Mouse (Mus musculus) layer of hippocampus, adult 18-20 months (tissue): ENCODE measurements around the gene P2rx7. TPM values are rescaled to one million over a fixed set of nuclear protein-coding genes. Genes with fewer than 3 reads are reported as not detected.
A peak's percentile ranks its signal among the peaks of the same experiment; 100 is the strongest.

Experiments
- DNase-seq, 2 experiments: peaks; one replicate each; pipeline ENCODE4 v3.0.0; 2022; ENCODE audit warnings: low spot score in 2 of 2
- long read RNA-seq: library from polyadenylated mRNA; stranded (forward); transcript quantifications from one replicate; pipeline ENCODE4 v2.0.0, GENCODE M21; 2021
- total RNA-seq, 2 experiments: library from RNA; stranded (reverse); gene quantifications; 2 replicates each; pipeline ENCODE4 v1.2.3; 2021

Gene P2rx7
- total RNA-seq, result 1 to 10 TPM; 7.2 to 9.9 TPM
- long read RNA-seq, full-length matches to known transcripts, result 4 of 4 reads
- long read RNA-seq, partial matches to known transcripts, result 0 of 4 reads
- long read RNA-seq, other reads (novel, unspliced or antisense), result 0 of 4 reads

DNA sequence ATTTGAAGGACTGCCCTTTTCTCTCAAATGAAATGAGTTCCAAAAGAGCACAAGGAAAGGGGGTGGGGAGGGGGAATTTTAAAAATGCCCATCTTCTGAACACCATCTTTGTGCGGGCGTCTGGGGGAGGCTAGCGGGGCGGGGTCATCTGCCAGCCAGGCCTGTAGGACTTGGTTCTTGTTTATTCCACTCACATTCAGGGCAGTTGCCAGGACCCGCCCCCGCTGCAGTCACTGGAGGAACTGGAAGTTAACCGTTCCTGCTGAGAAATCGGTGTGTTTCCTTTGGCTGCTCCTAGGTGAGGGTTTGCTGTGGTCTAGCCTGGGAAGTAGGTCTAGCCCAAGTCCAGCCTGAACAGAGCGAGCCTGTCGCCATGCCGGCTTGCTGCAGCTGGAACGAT is at the start of gene P2rx7:
P2rx7 (plus strand) TSS at position 211 of the 400 bp plus-strand sequence.
- DNase-seq, result peak; percentile 44 to 63

DNA sequence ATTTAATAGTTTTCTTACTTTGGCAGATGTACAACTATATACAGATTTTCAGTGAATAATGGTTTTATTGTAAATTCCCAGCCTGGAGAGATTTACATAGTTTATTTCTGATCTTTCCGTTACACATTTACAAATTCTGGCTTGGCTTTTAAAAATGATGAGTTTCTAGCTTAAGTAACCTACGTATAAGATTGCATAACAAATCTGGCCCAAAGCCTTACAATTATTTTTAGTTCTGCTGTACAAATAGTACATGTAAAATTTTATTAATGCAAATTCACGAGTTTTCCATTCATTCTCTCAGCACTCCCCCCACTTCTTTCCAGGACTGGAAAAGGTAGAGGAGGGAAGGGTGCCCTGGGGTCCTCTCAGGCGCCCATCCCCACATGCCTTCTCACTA is 48.2 kb upstream of the P2rx7 start:
- peak in 1 of 2 experiments; percentile 64 for DNase-seq

DNA sequence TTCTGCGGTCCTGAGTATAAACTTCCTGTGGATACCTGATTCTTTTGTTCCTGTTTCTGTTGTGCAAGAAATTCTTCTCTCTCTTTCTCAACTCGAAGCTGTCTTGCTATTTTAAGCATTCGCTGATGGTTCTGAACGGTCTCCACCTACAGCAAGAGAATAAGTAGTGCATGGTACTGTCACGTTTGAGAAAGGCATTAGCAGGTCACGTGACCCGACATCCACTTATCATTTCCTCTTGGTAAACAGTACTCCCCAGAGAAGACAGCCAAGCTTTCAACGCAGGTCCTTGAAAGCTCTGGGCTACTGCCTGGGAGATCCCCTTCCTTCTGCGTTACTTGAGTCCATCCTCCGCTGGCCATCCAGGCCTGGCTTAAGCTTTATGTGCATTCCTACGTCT is 41.5 kb upstream of the P2rx7 start:
- no peak for DNase-seq

DNA sequence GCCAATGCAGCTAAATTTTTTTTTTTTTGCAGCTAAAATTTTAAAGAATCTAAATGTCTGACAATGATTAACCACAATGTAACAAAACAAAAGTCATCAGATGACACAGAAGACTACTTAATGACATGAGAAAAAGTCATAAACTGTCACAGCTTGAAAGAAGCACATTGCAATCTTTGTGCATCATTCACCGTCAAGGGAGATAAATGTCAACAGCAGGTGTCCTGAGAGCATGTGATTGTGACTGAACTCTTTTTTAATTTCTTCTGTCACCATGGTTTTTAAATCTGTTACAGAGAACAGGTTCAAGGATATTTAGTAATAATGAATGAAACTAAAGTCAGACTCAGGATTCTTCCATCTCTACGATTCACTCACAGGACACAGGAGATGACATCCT is 38.8 kb upstream of the P2rx7 start:
- no peak for DNase-seq

DNA sequence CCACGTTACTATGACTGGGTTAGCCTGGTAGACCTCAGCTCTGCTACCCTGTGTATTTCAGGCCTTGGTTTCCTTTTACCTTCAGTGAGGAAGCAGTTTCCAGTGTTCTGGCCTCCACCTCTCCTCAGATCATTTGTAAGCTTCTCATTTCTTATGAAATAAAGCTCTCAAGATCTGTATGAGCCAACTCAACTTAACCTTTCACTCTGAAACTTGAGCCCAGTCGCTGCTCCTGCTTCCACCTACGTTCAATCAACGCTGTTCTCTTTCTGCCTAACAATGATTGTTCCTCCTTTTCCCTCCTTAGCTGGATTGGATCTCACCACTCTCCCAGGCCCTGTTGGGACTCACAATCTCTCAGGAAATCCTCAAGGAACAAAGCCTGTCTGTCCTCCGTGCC is 32.1 kb upstream of the P2rx7 start:
- no peak for DNase-seq

DNA sequence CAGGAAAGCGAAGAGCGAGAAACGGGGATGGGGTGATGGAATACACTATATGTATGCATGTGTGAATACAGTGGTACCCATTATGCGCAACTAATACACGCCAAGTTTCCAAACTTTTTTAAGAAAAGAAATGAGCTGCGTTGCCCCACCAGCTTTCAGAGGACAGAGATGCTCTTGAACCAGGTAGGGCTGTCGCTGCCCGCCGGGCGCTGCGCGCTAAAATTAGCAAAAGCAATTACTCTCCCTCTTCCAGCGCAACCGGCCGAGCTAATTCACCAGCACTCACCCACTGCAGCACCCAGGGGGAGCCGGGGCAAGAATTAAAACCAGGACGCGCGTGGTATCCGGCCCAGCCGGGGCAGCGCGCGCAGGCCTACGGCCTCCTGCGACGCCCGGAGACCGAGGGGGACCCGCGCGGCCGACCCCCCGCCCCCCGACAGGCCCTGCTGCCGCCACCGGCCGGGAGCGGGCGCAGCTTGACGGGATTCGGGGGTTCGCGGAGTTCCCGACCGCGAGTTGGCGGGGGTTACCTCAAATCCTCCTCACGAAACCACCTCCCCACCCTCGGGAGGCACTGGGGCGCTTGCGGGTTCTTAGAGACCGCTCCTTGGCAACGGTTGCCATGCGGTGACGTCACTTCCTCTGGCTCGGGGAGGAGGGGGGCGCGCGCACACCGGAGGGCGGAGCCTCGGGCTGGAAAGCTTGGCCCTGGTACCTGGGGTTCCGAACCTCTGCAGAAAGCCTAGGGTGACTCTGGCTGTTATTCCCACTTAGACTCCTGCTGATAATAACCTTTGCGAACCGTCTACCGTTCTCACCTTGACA is 29.6 kb upstream of the P2rx7 start, which contains the start of gene Ift81:
Ift81 (minus strand) TSS at position 611 of the 825 bp plus-strand sequence.
- DNase-seq, result peak; percentile 93 to 98

DNA sequence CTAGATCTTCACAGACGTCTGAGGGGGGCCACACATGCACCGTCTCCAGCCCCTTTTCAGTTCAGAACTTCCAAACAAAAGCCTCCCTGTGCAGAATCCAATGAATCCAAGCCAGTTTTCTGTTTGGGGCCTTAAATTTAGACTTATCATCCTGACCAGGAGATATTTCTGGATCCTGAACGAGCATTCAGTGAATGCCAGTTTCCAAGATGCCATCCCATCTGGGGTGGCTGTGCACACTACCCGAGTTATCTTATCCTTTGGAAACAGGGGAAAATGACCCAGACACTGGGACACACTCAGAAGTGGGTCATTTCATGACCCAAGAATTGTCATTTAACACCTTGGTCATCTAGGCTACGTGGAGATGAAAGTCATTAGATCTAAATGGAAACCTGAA is 26.0 kb upstream of the P2rx7 start:
- peak in 1 of 2 experiments; percentile 39 for DNase-seq

DNA sequence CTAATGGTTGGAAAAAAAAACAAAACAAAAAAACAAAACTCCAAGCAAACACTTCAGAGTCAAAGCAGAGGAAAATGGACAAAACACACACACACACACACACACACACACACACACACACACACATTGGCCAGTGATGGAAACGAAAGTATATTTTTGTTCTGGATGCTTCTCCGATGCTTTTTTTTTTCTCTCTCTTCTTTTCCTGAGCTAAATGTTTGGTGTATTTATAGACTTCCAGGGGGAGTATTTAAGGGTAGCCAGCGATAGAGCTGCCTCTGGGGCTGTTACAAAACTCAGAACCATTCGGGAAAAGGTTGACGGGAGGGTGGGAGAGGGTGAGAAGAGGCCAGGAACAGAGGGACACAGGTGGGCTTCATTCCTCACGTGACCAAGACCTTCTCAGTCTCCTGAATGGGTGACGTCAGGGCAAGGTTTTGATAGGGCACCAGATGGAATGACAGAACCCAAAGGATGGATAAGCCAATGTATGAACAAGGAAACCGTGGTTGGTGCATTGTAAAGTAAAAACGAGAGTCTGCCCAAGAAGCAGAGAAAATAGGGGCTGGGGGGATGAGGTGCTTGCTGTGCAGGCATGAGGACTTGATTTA is 23.9 kb upstream of the P2rx7 start:
- no peak for DNase-seq

DNA sequence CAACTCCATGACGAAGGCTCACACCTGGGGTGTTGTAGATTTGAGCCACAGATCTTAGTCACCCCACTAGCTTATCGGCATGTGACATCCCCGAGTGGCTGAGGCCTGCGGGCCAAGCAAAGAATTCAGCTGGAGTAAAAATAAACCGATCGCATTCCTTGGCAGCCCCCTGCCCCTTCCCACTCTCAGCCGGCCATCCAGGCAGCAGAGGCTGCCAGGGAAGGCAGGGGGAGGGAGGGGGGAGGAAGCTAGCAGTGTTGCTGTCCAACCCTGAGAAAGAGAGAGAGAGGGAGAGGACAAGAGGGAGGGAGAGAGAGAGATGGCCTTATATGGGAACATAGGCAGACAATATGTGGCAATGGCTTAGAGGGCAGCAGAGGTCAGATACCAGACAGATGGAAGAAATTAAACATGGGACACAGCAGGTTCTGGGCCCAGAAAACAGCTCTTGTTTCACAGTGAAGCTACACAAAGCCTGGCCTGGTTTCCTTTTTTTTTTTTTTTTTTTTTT is 22.3 kb upstream of the P2rx7 start:
- DNase-seq, result no peak

DNA sequence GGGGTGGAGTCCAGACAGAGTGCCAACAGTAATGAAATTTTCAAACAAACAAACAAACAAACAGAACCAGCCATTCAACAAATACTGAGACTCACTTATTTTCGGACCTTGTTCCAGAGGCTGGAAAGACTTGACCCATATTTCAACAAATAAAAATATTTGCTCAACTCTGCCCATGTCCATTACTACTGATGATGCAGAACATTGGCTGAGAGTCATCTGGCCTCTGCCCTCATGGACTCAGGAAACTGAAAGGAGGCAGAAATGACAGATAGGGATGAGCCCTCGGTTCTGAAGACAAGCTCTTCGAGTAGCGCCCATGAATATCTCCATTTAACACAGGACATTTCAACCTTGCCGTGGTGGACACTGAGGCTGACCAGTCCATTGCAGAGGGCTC is 21.2 kb upstream of the P2rx7 start:
- DNase-seq, result no peak

DNA sequence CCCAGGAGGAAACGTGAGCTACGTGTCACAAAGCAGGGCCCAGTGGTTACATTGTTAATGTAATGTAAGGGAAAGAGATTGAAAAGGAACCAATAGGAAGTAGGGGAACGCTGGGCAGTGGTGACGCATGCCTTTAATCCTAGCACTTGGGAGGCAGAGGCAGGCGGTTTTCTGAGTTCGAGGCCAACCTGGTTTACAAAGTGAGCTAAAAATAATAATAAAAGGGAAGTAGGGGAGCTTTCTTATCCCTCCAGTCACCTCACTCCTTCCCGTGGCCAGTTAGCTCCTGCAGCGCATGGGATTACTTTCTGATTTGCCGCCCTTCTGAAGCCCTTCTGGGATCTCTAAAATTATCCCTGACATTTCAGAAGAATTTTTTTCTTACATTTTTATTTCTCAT is 19.9 kb upstream of the P2rx7 start:
- DNase-seq, result no peak

DNA sequence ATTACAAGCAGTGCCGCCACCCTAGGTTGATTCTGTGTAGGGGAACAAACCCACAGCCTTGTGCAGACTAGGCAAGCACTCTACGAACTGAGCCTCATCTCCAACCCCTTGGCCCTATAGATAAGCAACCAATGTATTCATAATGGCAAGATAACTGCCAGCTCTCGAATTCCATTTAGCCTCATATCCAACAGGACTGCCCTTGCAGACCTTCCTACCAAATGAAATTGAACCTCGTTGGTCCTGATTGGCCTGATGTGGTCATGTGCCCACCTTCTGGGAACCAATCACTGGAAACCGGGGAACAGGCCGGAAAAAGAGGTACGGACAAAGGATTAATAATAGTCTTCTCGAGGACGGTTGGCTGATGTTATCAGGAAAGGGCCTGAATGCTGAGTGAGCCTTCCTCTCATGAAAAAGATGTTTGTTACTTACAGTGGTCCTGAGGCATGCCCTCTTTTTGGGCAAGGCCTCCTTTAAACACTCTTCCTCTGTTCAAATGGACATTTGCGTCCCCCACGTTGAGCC is 18.7 kb upstream of the P2rx7 start:
- DNase-seq, result no peak

DNA sequence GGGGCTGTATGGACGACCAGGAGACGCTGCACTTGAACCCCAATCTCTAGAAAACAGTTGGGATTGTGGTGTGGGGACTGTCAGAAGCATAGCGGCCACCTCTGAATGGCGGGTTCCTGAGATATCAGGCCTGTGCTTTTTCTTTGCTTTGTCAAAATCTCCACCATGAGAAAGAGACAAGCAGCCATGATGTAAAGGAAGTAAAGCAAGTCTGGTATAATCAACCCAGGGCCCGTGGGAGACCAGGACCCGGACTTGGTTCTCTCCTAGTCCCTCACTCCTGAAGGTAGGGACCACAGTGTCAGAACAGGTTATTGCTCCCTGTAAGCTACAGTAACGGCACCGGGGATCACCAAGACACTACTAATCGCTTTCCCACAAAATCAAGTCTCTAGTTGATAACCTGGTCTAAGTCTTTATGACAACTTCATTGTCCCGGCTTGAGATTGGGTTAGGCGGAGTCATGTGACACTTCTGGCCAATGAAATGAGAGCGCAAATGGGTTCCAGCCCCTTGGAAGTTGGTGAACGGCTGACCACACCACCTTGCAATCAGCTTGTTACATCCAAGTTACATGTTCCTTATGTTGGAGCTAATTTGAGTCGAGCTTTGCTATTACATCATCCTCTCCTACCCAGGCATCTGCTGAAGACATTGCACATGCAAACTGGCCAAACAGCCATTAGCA is 18.0 kb upstream of the P2rx7 start:
- DNase-seq, result no peak

DNA sequence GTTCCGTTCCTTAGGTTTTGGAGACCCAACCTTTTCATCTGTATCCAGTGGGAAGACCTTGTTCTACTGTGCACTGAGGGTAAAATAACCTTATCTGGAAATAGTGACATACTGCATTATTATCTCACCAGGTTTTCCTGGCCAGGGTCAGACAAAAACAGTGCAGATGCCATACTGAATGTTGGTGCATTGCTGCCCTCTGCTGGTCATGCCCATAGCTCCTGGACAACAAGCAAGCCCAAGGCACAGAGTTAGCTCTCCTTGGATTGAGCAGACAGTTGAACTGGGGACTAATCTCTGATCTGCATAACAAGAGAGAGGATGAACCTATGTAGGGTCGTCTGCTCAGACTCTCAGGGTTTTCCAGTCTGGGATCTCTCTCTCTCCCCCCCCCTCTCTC is 16.5 kb upstream of the P2rx7 start:
- peak; percentile 74 to 96 for DNase-seq

DNA sequence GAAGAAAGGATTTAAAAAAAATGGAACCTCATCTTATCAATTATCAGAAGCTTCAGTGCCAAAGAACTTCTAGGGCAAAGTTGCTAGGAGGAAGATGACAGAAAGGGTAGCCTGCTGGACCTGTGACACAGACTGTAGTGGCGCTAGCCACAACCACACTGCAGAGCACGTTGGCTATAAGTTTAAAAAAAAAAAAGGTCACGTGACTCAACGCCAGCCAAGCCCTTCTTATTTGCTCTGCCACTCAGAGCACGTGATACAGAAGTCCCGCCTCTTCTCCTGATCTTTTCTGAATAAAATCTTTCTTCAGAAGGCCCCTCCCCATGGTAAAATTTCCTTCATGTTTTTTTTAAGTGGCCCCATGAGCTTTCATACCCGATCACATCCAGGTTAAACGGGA is 8.5 kb upstream of the P2rx7 start:
- DNase-seq, result no peak

DNA sequence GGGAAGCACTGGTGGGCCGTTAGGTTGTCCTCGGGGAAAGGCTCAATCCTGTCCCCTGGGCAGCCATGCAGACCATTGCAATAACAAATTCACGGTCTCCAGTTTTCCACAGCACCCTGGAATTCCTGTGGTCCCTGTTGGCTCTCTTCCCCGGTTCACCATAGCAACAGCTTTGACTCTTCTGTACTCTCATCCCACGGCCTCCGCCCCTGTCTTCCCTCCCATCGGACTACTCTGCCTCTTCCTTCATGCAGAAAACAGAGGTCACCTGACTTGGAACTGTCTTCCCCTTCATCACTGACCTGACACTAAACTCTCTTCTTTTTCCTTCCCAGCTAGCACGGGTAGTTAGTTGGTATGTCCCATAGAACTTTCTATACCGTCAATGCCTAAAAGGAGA is 7.4 kb upstream of the P2rx7 start:
- DNase-seq, result peak in 1 of 2 experiments; percentile 22

DNA sequence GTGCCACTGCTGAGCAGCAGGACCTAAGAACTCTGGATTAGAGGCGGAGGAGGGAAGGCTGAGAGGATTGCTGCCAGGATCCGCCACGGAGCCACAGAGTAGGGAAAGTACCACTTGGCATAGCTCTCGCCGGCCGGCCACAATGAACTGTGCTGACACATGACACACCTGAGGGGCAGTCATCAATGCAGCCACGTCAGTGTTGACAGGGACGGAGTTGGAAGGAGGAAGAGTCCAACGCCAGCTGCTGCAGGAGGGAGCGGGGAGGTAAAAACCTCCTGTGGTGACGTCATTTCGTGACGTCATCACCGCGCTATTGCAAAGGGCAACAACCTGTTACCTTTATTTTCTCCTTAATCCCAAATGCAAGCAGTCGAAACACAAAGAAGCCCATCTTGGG is 6.8 kb upstream of the P2rx7 start:
- DNase-seq, result no peak

DNA sequence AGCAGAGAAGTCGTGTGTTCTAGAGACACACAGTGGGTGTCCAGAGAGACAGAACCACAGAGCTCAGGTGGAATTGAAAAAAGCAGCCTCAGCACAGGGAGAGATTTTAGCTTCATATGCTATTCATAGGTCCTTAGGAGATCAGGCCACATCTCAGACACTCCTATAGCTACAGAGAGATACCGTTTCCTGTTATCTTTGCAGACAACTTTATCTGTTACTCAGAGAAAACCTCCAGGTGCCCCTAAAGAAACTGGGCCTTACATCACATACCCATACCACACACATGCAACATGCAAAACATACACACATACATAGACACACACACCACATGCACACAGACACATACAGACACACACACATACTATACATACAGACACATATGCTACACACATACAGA is 5.4 kb upstream of the P2rx7 start:
- no peak for DNase-seq

DNA sequence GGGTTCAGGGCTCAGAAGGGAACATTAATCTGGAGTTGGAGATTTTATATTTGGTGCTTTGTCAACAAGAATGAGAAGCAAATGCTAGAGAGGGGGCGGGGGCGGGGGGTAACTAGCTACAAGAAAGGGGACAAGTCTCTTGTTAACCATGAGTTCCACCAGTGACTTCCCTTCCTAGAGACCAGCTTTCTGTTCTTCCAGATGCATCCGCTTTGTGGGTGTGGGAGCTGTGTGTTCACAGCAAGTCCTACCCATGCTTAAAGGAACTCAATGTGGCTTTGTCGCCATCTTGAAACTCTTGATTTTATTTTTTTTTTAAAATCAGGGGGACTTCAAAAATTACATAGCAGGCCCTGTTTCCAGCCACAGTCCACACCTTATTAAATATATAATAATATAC is 4.2 kb upstream of the P2rx7 start:
- DNase-seq, result no peak

DNA sequence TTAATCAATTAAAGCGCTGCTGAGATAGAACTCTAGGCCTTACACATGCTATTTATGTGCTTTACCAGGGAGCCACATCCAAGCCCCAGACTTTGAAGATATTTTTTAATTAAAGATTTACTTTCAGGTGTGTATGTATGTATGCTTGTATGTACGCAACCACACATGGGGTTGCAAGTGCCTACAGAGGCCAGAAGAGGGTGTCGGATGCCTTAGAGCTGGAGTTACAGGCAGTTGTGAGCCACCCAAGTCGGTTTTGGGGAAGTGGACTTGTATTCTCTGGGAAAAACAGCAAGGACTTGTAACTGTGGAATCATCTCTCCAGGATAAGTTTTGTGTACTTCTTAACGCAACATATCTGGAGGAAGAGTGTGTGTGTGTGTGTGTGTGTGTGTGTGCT is 3.7 kb upstream of the P2rx7 start:
- no peak for DNase-seq

DNA sequence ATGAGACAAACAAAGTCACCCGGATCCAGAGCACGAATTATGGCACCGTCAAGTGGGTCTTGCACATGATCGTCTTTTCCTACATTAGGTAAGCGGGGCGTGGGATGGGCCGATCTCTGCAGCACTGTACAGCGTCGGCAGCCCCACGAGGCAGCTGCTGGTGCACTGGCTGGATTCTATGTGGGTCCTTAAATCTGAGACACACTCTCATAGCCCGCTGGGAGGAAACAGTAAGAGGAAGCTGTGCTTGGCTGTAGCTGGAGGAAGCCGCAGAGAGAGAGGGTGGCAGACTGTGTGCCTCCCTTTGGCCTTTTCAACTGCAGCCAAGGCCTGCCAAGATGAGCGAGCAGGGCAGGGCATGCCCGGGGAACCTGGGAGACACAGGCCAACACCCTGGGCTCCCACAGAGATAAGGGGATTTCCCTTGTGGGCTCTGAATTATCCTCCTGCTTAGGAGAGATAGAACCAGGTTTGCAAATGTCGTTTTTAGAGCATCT is 448 bp downstream of the P2rx7 start:
- DNase-seq, result peak in 1 of 2 experiments; percentile 25
